Mouse (Mus musculus) heart, adult 2 months (tissue): ENCODE measurements at regions not wholly inside any gene's neighbourhood (a gene's known extent, or its start where the extent isn't known, plus 50 kb on each side); places are given as distances from the start of the nearest gene placed in this dataset.

ENCODE experiments used
- CTCF ChIP-seq: fragments of 200-600 bp; IDR thresholded peaks from 2 replicates; pipeline ENCODE4 v1.8.1; 2022; ENCODE audit warnings: antibody characterized with exemption, mild to moderate bottlenecking, moderate library complexity
- EP300 ChIP-seq: fragments of 200-500 bp; IDR thresholded peaks from 2 replicates; pipeline ENCODE4 v1.6.1; 2011; ENCODE audit warnings: low read depth, low read length, control low read depth; ENCODE audit not compliant: insufficient read depth
- POLR2A ChIP-seq: fragments of 200-500 bp; IDR thresholded peaks from 2 replicates; pipeline ENCODE4 v1.6.1; 2011; ENCODE audit warnings: mild to moderate bottlenecking, low read depth, low read length, control low read depth; ENCODE audit not compliant: insufficient read depth

- TF ChIP-seq CTCF (no peak), POLR2A (no peak), EP300 (no peak)
These were observed 150.1 kb downstream of the Nufip1 start for GRCm38 (mm10) chr14:76260628-76261293.
